Mouse (Mus musculus): ENCODE measurements around the gene Ninl.

DNA sequence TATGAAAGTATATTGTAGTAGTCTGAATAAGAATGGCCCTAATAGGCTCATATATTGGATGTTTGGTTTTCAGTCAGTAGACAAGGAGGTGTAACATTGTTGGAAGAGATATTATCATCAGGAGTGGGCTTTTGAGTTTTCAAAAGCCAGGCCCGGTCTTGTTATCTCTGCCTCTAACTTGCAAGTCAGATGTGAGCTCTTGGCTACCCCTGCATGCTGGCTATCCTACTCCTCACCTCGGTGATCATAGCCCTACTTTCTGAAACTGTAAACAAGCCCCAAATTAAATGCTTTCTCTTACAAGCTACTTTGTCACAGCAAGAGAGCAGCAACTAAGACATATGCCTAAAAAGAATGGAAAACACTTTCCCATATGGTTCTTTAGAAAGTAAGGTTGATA lies 2.5 kb downstream of the Ninl start:
- TF ChIP-seq POLR2A (IDR thresholded peaks at IDR 0.05; ENCODE audit: low read depth, low read length) = no peak
- TF ChIP-seq CTCF (IDR thresholded peaks at IDR 0.05; ENCODE audit: extremely low read depth, insufficient read length, insufficient replicate concordance, low read depth, low read length) = no peak
